8 mouse cellular contexts compared by ENCODE assay signal in the genomic region with DNA sequence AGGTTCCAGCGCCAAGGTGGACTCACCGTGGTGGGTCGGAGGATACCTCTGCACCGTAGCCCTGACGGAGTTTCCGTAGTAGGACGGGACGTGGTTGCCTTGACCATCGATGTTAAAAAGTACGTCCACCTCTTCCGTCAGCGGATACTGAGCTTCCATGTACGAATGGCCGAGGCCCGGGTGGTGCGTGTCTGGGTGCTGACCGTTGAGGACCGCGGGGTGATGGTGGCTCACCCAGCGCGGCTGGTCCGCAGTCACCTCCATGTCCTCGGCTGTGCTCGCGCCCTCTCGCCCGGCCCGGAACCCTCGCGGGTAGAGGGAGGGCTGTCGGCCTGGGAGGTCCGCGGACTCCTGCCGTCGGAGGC. TPM values are rescaled to one million over a fixed set of nuclear protein-coding genes. Genes with fewer than 3 reads are reported as not detected.
A peak's percentile ranks its signal among the peaks of the same experiment; 100 is the strongest.
DNase-seq lines count a peak whose midpoint lies in the region; ATAC-seq and TF ChIP-seq lines count a peak whose summit lies in the region.

No protein-coding gene starts in this region.

- peak overlapping the region; percentile 66 for H3K4me3 ChIP-seq in lung, adult 2 months (replicated peaks; ENCODE audit: extremely low read depth, low read depth, low read length)
- H3K4me3 ChIP-seq in embryonic facial prominence, embryonic 13.5 days, result peak overlapping the region; percentile 54
- peak overlapping the region; percentile 46 for H3K4me3 ChIP-seq in hindbrain, embryonic 16.5 days (ENCODE audit: low read length)
- H3K4me3 ChIP-seq in midbrain, embryonic 12.5 days, result peak overlapping the region; percentile 51
- no peak overlapping the region for H3K4me3 ChIP-seq in left cerebral cortex, adult 2 months

- no peak for TF ChIP-seq POLR2A in lung, adult 2 months (IDR thresholded peaks at IDR 0.05; ENCODE audit: borderline replicate concordance, extremely low read depth, low read depth, low read length)

- no peak for ATAC-seq in embryonic facial prominence, embryonic 13.5 days (ENCODE audit: insufficient number of reproducible peaks, insufficient read depth, low FRiP score, low TSS enrichment, low read depth)
- no peak for ATAC-seq in hindbrain, embryonic 16.5 days
- no peak for ATAC-seq in midbrain, embryonic 12.5 days (ENCODE audit: low FRiP score, low read depth)
- ATAC-seq in activated CD4-positive, CD25-positive, alpha-beta regulatory T cell, adult 4 months, result no peak

- 4% methylated on average over 35 of the region's 35 CpGs for WGBS in lung, adult 2 months
- under 1% methylated on average over 35 of the region's 35 CpGs for WGBS in embryonic facial prominence, embryonic 13.5 days
- 1% methylated on average over 35 of the region's 35 CpGs for WGBS in hindbrain, embryonic 16.5 days
- under 1% methylated on average over 35 of the region's 35 CpGs for WGBS in midbrain, embryonic 12.5 days

- no peak for DNase-seq in lung, adult 2 months
- DNase-seq in lung, postnatal 25 days (ENCODE audit: low spot score), result no peak
- DNase-seq in left cerebral cortex, adult 2 months (ENCODE audit: extremely low spot score in 1 of 2, low spot score in 2 of 2), result no peak
- DNase-seq in Muller cell, postnatal 12 days (ENCODE audit: inconsistent ontology term), result no peak

- H3K27ac ChIP-seq in embryonic facial prominence, embryonic 13.5 days, result peak overlapping the region; percentile 83
- no peak overlapping the region for H3K27ac ChIP-seq in hindbrain, embryonic 16.5 days (ENCODE audit: low read depth, low read length)
- H3K27ac ChIP-seq in midbrain, embryonic 12.5 days (replicated peaks), result peak overlapping the region; percentile 77
- no peak overlapping the region for H3K27ac ChIP-seq in left cerebral cortex, adult 2 months

- TF ChIP-seq CTCF in lung, adult 2 months (IDR thresholded peaks at IDR 0.05; ENCODE audit: insufficient read depth, low read length), result no peak
- TF ChIP-seq CTCF in left cerebral cortex, adult 2 months (IDR thresholded peaks at IDR 0.05), result no peak

- H3K4me1 ChIP-seq in lung, adult 2 months (ENCODE audit: control insufficient read depth, insufficient read depth, low read length), result no peaks in the 10 kb centered on the region
- H3K4me1 ChIP-seq in embryonic facial prominence, embryonic 13.5 days, result peaks cover 59% of the 10 kb centered on the region
- peaks cover 11% of the 10 kb centered on the region; the same call in 1 of the 2 replicates for H3K4me1 ChIP-seq in hindbrain, embryonic 16.5 days (ENCODE audit: control insufficient read depth, insufficient read depth, low read depth, low read length)
- peaks cover 36% of the 10 kb centered on the region for H3K4me1 ChIP-seq in midbrain, embryonic 12.5 days

- intact Hi-C loops in left cerebral cortex, adult 2 months (cut with DNase I), result loop anchor here (2.0 to 10.0 kb wide), 3 partner anchors 17 to 1123 kb away; partner anchors contain the start of gene Sfmbt2

- peak overlapping the region; percentile 75 for H3K9ac ChIP-seq in embryonic facial prominence, embryonic 13.5 days
- H3K9ac ChIP-seq in hindbrain, embryonic 16.5 days (ENCODE audit: low read depth, low read length), result no peak overlapping the region
- H3K9ac ChIP-seq in midbrain, embryonic 12.5 days (replicated peaks), result peak overlapping the region; percentile 59

- H3K27me3 ChIP-seq in embryonic facial prominence, embryonic 13.5 days, result peaks cover 95% of the 10 kb centered on the region
- peaks cover 52% of the 10 kb centered on the region for H3K27me3 ChIP-seq in hindbrain, embryonic 16.5 days (replicated peaks; ENCODE audit: control insufficient read depth, insufficient read depth, low read length)
- H3K27me3 ChIP-seq in midbrain, embryonic 12.5 days, result peaks cover 95% of the 10 kb centered on the region

- no peaks in the 10 kb centered on the region for H3K9me3 ChIP-seq in embryonic facial prominence, embryonic 13.5 days
- H3K9me3 ChIP-seq in hindbrain, embryonic 16.5 days (ENCODE audit: control insufficient read depth, low read length), result no peaks in the 10 kb centered on the region
- H3K9me3 ChIP-seq in midbrain, embryonic 12.5 days, result no peaks in the 10 kb centered on the region

- peaks cover 4% of the 10 kb centered on the region; the same call in 1 of the 2 replicates for H3K36me3 ChIP-seq in embryonic facial prominence, embryonic 13.5 days
- no peaks in the 10 kb centered on the region for H3K36me3 ChIP-seq in hindbrain, embryonic 16.5 days (ENCODE audit: control insufficient read depth, insufficient read depth, low read length)
- no peaks in the 10 kb centered on the region for H3K36me3 ChIP-seq in midbrain, embryonic 12.5 days

- peak overlapping the region; percentile 90 for H3K4me2 ChIP-seq in embryonic facial prominence, embryonic 13.5 days
- peak overlapping the region; percentile 46 for H3K4me2 ChIP-seq in hindbrain, embryonic 16.5 days (ENCODE audit: low read length)
- peak overlapping the region; percentile 35 for H3K4me2 ChIP-seq in midbrain, embryonic 12.5 days (replicated peaks)

RNA-seq across cellular contexts. Expression of gene 4930412O13Rik, which starts 3.7 kb away (rescaled TPM):
- polyA plus RNA-seq in lung, adult 2 months (2012; rRNA removed), result not detected in 2 replicates
- polyA plus RNA-seq in embryonic facial prominence, embryonic 13.5 days (2015; fragmentation: Nextera tagmentation; extraction: Ambion mirVana), result 1.0 TPM in 1 of 2 replicates, not detected in the other
- polyA plus RNA-seq in hindbrain, embryonic 16.5 days (2015; fragmentation: Nextera tagmentation; extraction: Ambion mirVana), result 0.28 and 0.47 TPM in 2 replicates
- polyA plus RNA-seq in midbrain, embryonic 12.5 days (2016; fragmentation: Nextera tagmentation; extraction: Ambion mirVana), result 3.0 and 5.3 TPM in 2 replicates
- total RNA-seq in left cerebral cortex, adult 2 months (2021), result not detected
- polyA plus RNA-seq in activated CD4-positive, CD25-positive, alpha-beta regulatory T cell, adult 4 months (2017; shearing (Covaris generic)), result under 1 TPM in 1 of 2 experiments, not detected in 1; 0.87 TPM

RNA-seq across cellular contexts. Expression of gene 9230102O04Rik, which starts 12.0 kb away (rescaled TPM):
- polyA plus RNA-seq in lung, adult 2 months (2012; rRNA removed), result not detected in 2 replicates
- 0.70 and 0.79 TPM in 2 replicates for polyA plus RNA-seq in embryonic facial prominence, embryonic 13.5 days (2015; fragmentation: Nextera tagmentation; extraction: Ambion mirVana)
- polyA plus RNA-seq in hindbrain, embryonic 16.5 days (2015; fragmentation: Nextera tagmentation; extraction: Ambion mirVana), result 0.35 and 1.1 TPM in 2 replicates
- 3.0 and 3.5 TPM in 2 replicates for polyA plus RNA-seq in midbrain, embryonic 12.5 days (2016; fragmentation: Nextera tagmentation; extraction: Ambion mirVana)
- not detected for total RNA-seq in left cerebral cortex, adult 2 months (2021)
- polyA plus RNA-seq in activated CD4-positive, CD25-positive, alpha-beta regulatory T cell, adult 4 months (2017; shearing (Covaris generic)), result 1 to 10 TPM in 1 of 2 experiments, not detected in 1; 2.0 TPM

RNA-seq across cellular contexts. Expression of gene Gata3, which starts 12.5 kb away (rescaled TPM):
- polyA plus RNA-seq in lung, adult 2 months (2012; rRNA removed), result 12.3 and 13.9 TPM in 2 replicates
- polyA plus RNA-seq in embryonic facial prominence, embryonic 13.5 days (2015; fragmentation: Nextera tagmentation; extraction: Ambion mirVana), result 21.7 and 29.8 TPM in 2 replicates
- 27.2 and 33.8 TPM in 2 replicates for polyA plus RNA-seq in hindbrain, embryonic 16.5 days (2015; fragmentation: Nextera tagmentation; extraction: Ambion mirVana)
- 77.4 and 84.2 TPM in 2 replicates for polyA plus RNA-seq in midbrain, embryonic 12.5 days (2016; fragmentation: Nextera tagmentation; extraction: Ambion mirVana)
- total RNA-seq in left cerebral cortex, adult 2 months (2021), result not detected
- 100 to 1,000 TPM; 120 to 138 TPM for polyA plus RNA-seq in activated CD4-positive, CD25-positive, alpha-beta regulatory T cell, adult 4 months (2017; shearing (Covaris generic))

Comparison
In these comparisons a context has a peak if more than half of its experiments do, and no peak if none do; other contexts are left out.
1. H3K27ac ChIP-seq: peak in embryonic facial prominence, embryonic 13.5 days (single experiment) and midbrain, embryonic 12.5 days (single experiment); none in hindbrain, embryonic 16.5 days (single experiment) and left cerebral cortex, adult 2 months (single experiment).
2. H3K4me2 ChIP-seq: peak in every context shown above with its lines; median percentile 90 in embryonic facial prominence, embryonic 13.5 days; 46 in hindbrain, embryonic 16.5 days; 35 in midbrain, embryonic 12.5 days.